Mouse (Mus musculus) kidney, postnatal 10 days (tissue): Measurements from ENCODE around the gene Ankrd34b.

Source experiments
- DNase-seq: peaks from one replicate; pipeline ENCODE4 v3.0.0; 2021; ENCODE audit warnings: mixed read lengths

Ankrd34b gene

GRCm38 (mm10) chr13:92425758-92426264 lies at the start of gene Ankrd34b:
TSS of gene Ankrd34b (plus strand) at chr13:92425896.
- peak; percentile 62 for DNase-seq

GRCm38 (mm10) chr13:92387367-92387766 lies 38.3 kb upstream of the Ankrd34b start:
- DNase-seq: no peak

GRCm38 (mm10) chr13:92393047-92393661 lies 32.5 kb upstream of the Ankrd34b start:
- DNase-seq: no peak

- no peak for DNase-seq
These were observed 27.0 kb upstream of the Ankrd34b start for GRCm38 (mm10) chr13:92398491-92399384.

GRCm38 (mm10) chr13:92402063-92402462 lies 23.6 kb upstream of the Ankrd34b start:
- DNase-seq: peak; percentile 41

GRCm38 (mm10) chr13:92403496-92403895 lies 22.2 kb upstream of the Ankrd34b start:
- no peak for DNase-seq

GRCm38 (mm10) chr13:92410486-92410885 lies 15.2 kb upstream of the Ankrd34b start:
- no peak for DNase-seq

- DNase-seq: no peak
These were observed 6.1 kb upstream of the Ankrd34b start for GRCm38 (mm10) chr13:92419630-92420029.

- no peak for DNase-seq
These were observed 2.0 kb upstream of the Ankrd34b start for GRCm38 (mm10) chr13:92423711-92424110.

- peak; percentile 30 for DNase-seq
These were observed 777 bp downstream of the Ankrd34b start for GRCm38 (mm10) chr13:92426294-92427051.

- DNase-seq: peak; percentile 41
These were observed 1.7 kb downstream of the Ankrd34b start for GRCm38 (mm10) chr13:92427351-92427855.

GRCm38 (mm10) chr13:92438656-92439055 lies 13.0 kb downstream of the Ankrd34b start:
- DNase-seq: no peak

- no peak for DNase-seq
These were observed 14.6 kb downstream of the Ankrd34b start for GRCm38 (mm10) chr13:92440286-92440685.

GRCm38 (mm10) chr13:92446872-92447271 lies 21.2 kb downstream of the Ankrd34b start:
- no peak for DNase-seq

- DNase-seq: no peak
These were observed 39.0 kb downstream of the Ankrd34b start for GRCm38 (mm10) chr13:92464698-92465097.

- DNase-seq: no peak
These were observed 42.2 kb downstream of the Ankrd34b start for GRCm38 (mm10) chr13:92467891-92468290.

GRCm38 (mm10) chr13:92469381-92469780 lies 43.7 kb downstream of the Ankrd34b start:
- DNase-seq: no peak

- peak; percentile 24 for DNase-seq
These were observed 44.5 kb downstream of the Ankrd34b start for GRCm38 (mm10) chr13:92470151-92470550.

- peak; percentile 78 for DNase-seq
These were observed 57.7 kb downstream of the Ankrd34b start for GRCm38 (mm10) chr13:92483348-92483747.

- DNase-seq: peak; percentile 94
These were observed 58.3 kb downstream of the Ankrd34b start, which contains the start of gene Fam151b for GRCm38 (mm10) chr13:92483852-92484463. TSS of gene Fam151b (minus strand) at chr13:92484015.

GRCm38 (mm10) chr13:92490817-92491216 lies 65.1 kb downstream of the Ankrd34b start:
- DNase-seq: peak; percentile 59
